Mouse (Mus musculus) heart, adult 2 months (tissue): Measurements from ENCODE around the gene Pon2.

Experiments used
- CTCF ChIP-seq: fragments of 200-600 bp; IDR thresholded peaks from 2 replicates; pipeline ENCODE4 v1.8.1; 2022; ENCODE audit warnings: antibody characterized with exemption, mild to moderate bottlenecking, moderate library complexity
- POLR2A ChIP-seq: fragments of 200-500 bp; IDR thresholded peaks from 2 replicates; pipeline ENCODE4 v1.6.1; 2011; ENCODE audit warnings: mild to moderate bottlenecking, low read depth, low read length, control low read depth; ENCODE audit not compliant: insufficient read depth

GRCm38 (mm10) chr6:5309595-5310197, 11.4 kb upstream of the Pon2 start:
- no peak for TF ChIP-seq POLR2A
- no peak for TF ChIP-seq CTCF
